Mouse (Mus musculus): Measurements from ENCODE around the gene Rfc5.

Gene Rfc5

GRCm38 (mm10) chr5:117374372-117375049, 14.3 kb downstream of the Rfc5 start:
- DNase-seq: no peak

GRCm38 (mm10) chr5:117373418-117373817, 15.4 kb downstream of the Rfc5 start:
- no peak for DNase-seq

- DNase-seq: no peak
These were observed 18.3 kb downstream of the Rfc5 start for GRCm38 (mm10) chr5:117370592-117370991.

GRCm38 (mm10) chr5:117367206-117367605, 21.6 kb downstream of the Rfc5 start:
- DNase-seq: no peak

GRCm38 (mm10) chr5:117365904-117366561, 22.8 kb downstream of the Rfc5 start:
- no peak for DNase-seq

- DNase-seq: no peak
These were observed 24.0 kb downstream of the Rfc5 start for GRCm38 (mm10) chr5:117364821-117365220.

GRCm38 (mm10) chr5:117363066-117363782, 25.6 kb downstream of the Rfc5 start:
- no peak for DNase-seq

GRCm38 (mm10) chr5:117361590-117361989, 27.3 kb downstream of the Rfc5 start:
- no peak for DNase-seq

GRCm38 (mm10) chr5:117360631-117361541, 28.0 kb downstream of the Rfc5 start:
- no peak for DNase-seq

GRCm38 (mm10) chr5:117360228-117360515, 28.7 kb downstream of the Rfc5 start:
- DNase-seq: no peak

- DNase-seq: no peak
These were observed 29.2 kb downstream of the Rfc5 start for GRCm38 (mm10) chr5:117359497-117360227.

- DNase-seq: peak; percentile 44
These were observed 30.1 kb downstream of the Rfc5 start for GRCm38 (mm10) chr5:117358725-117359124.

- DNase-seq: no peak
These were observed 30.6 kb downstream of the Rfc5 start for GRCm38 (mm10) chr5:117358248-117358630.

GRCm38 (mm10) chr5:117357478-117358247, 31.2 kb downstream of the Rfc5 start:
- peak; percentile 57 for DNase-seq

GRCm38 (mm10) chr5:117357129-117357477, 31.7 kb downstream of the Rfc5 start, which contains the start of gene Wsb2:
TSS of gene Wsb2 (plus strand) at chr5:117357304.
- DNase-seq: peak; percentile 82

GRCm38 (mm10) chr5:117356365-117357128, 32.3 kb downstream of the Rfc5 start:
- peak; percentile 72 for DNase-seq

- DNase-seq: no peak
These were observed 33.1 kb downstream of the Rfc5 start for GRCm38 (mm10) chr5:117355648-117356303.

GRCm38 (mm10) chr5:117354121-117354520, 34.7 kb downstream of the Rfc5 start:
- no peak for DNase-seq

- peak; percentile 54 for DNase-seq
These were observed 40.6 kb downstream of the Rfc5 start for GRCm38 (mm10) chr5:117348279-117348678.

- no peak for DNase-seq
These were observed 41.0 kb downstream of the Rfc5 start for GRCm38 (mm10) chr5:117347838-117348237.

All from cerebellum, adult 9-11 months (tissue).